Comparison of ENCODE assay signal across 11 mouse cellular contexts in the genomic region with DNA sequence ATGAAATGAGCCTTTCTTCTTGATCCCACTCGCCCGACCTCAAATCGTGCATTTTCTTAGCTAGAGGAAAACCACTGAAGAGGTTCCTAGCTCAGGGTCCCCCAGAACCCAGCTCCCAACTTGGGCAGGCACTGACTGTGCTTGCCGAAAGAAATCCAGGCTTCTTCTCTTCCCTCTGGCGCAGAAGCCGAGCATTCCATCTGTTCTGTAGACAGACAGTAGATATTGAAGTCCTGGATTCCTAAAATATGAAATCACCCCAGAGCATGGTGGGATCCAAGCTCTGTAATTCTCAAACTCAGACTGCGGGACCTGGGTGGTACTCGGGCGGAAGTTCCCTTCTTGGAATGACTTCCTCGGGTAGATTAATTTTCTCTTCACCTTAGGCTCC. TPM values are rescaled to one million over a fixed set of nuclear protein-coding genes. Genes with fewer than 3 reads are reported as not detected.
DNase-seq lines count a peak whose midpoint lies in the region; ATAC-seq lines count a peak whose summit lies in the region.
"Had no signal": no experiment of that assay in that cellular context is flagged by ENCODE, and none has a peak within 500 bp of the region (broad histone marks: within the 10 kb centered on the region; RNA-seq: fewer than 3 reads in every experiment).

No protein-coding gene starts in this region.

- DNase-seq in heart, postnatal 25 days (ENCODE audit: low spot score): no peak
- no peak for DNase-seq in forebrain, embryonic 10.5 days (ENCODE audit: extremely low spot score, low spot score)
- DNase-seq in Muller cell, postnatal 12 days (ENCODE audit: inconsistent ontology term): no peak
- no peak for DNase-seq in layer of hippocampus, postnatal 36 days
- no peak for DNase-seq in right cerebral cortex, adult 18-20 months

- intact Hi-C loops in heart, postnatal 25 days (cut with DNase I): no loop called here

- H3K4me2 ChIP-seq in heart, embryonic 13.5 days: peak overlapping the region; percentile 73
- peak overlapping the region; percentile 57 for H3K4me2 ChIP-seq in hindbrain, embryonic 13.5 days
- H3K4me2 ChIP-seq in midbrain, embryonic 15.5 days: peak overlapping the region; percentile 51

- H3K27ac ChIP-seq in heart, embryonic 13.5 days (replicated peaks): peak overlapping the region; percentile 69
- peak overlapping the region; percentile 74 for H3K27ac ChIP-seq in forebrain, embryonic 10.5 days
- no peak overlapping the region for H3K27ac ChIP-seq in hindbrain, embryonic 13.5 days
- peak overlapping the region; percentile 39; the same call in 1 of the 2 replicates for H3K27ac ChIP-seq in midbrain, embryonic 15.5 days
- H3K27ac ChIP-seq: liver, embryonic 14.5 days had no signal

- 35% methylated on average over 10 of the region's 10 CpGs for WGBS in heart, embryonic 13.5 days
- 55% methylated on average over 10 of the region's 10 CpGs for WGBS in forebrain, embryonic 10.5 days
- WGBS in hindbrain, embryonic 13.5 days: 57% methylated on average over 10 of the region's 10 CpGs
- 49% methylated on average over 10 of the region's 10 CpGs for WGBS in midbrain, embryonic 15.5 days

- peaks cover 3% of the 10 kb centered on the region for H3K27me3 ChIP-seq in heart, embryonic 13.5 days (replicated peaks)
- peaks cover 9% of the 10 kb centered on the region; the same call in 1 of the 2 replicates for H3K27me3 ChIP-seq in forebrain, embryonic 10.5 days (ENCODE audit: poor library complexity, severe bottlenecking)
- no peaks in the 10 kb centered on the region for H3K27me3 ChIP-seq in hindbrain, embryonic 13.5 days
- no peaks in the 10 kb centered on the region for H3K27me3 ChIP-seq in midbrain, embryonic 15.5 days (replicated peaks)

- ATAC-seq in heart, embryonic 13.5 days (ENCODE audit: extremely low read depth, insufficient number of reproducible peaks, low FRiP score, low TSS enrichment): no peak
- ATAC-seq in hindbrain, embryonic 13.5 days (ENCODE audit: low FRiP score): no peak
- no peak for ATAC-seq in midbrain, embryonic 15.5 days (replicated peaks)
- ATAC-seq: CD4-positive, CD25-positive, alpha-beta regulatory T cell, adult 4 months had no signal

- H3K4me3 ChIP-seq in heart, embryonic 13.5 days: peak overlapping the region; percentile 43
- peak overlapping the region; percentile 45; the same call in 1 of the 2 replicates for H3K4me3 ChIP-seq in forebrain, embryonic 10.5 days
- H3K4me3 ChIP-seq in hindbrain, embryonic 13.5 days: no peak overlapping the region
- H3K4me3 ChIP-seq in midbrain, embryonic 15.5 days: no peak overlapping the region

- peak overlapping the region; percentile 20; the same call in 1 of the 2 replicates for H3K9ac ChIP-seq in heart, embryonic 13.5 days
- no peak overlapping the region for H3K9ac ChIP-seq in hindbrain, embryonic 13.5 days
- H3K9ac ChIP-seq in midbrain, embryonic 15.5 days: 0 out of 2 replicates have a peak overlapping the region, but pooled peaks have one; percentile 4
- H3K9ac ChIP-seq: liver, embryonic 14.5 days had no signal

- no peaks in the 10 kb centered on the region for H3K9me3 ChIP-seq in heart, embryonic 13.5 days
- no peaks in the 10 kb centered on the region for H3K9me3 ChIP-seq in forebrain, embryonic 10.5 days
- no peaks in the 10 kb centered on the region for H3K9me3 ChIP-seq in hindbrain, embryonic 13.5 days
- H3K9me3 ChIP-seq in midbrain, embryonic 15.5 days: no peaks in the 10 kb centered on the region

- H3K4me1 ChIP-seq in heart, embryonic 13.5 days: peaks cover 28% of the 10 kb centered on the region
- H3K4me1 ChIP-seq in forebrain, embryonic 10.5 days: peaks cover 49% of the 10 kb centered on the region
- peaks cover 32% of the 10 kb centered on the region for H3K4me1 ChIP-seq in hindbrain, embryonic 13.5 days (replicated peaks)
- peaks cover 31% of the 10 kb centered on the region for H3K4me1 ChIP-seq in midbrain, embryonic 15.5 days

- H3K36me3 ChIP-seq in heart, embryonic 13.5 days: no peaks in the 10 kb centered on the region
- H3K36me3 ChIP-seq in forebrain, embryonic 10.5 days (replicated peaks): no peaks in the 10 kb centered on the region
- no peaks in the 10 kb centered on the region for H3K36me3 ChIP-seq in hindbrain, embryonic 13.5 days
- H3K36me3 ChIP-seq in midbrain, embryonic 15.5 days (replicated peaks): no peaks in the 10 kb centered on the region

RNA-seq across cellular contexts. Expression of a gene that starts 5.0 kb away (rescaled TPM):
- 1.5 and 1.6 TPM in 2 replicates for polyA plus RNA-seq in heart, embryonic 13.5 days (2015; fragmentation: Nextera tagmentation; extraction: Ambion mirVana)
- total RNA-seq in heart, postnatal 25 days (2021): not detected
- polyA plus RNA-seq in forebrain, embryonic 10.5 days (2016; fragmentation: Nextera tagmentation; extraction: Ambion mirVana): 34.7 and 46.8 TPM in 2 replicates
- 294 and 312 TPM in 2 replicates for polyA plus RNA-seq in hindbrain, embryonic 13.5 days (2015; fragmentation: Nextera tagmentation; extraction: Ambion mirVana)
- polyA plus RNA-seq in midbrain, embryonic 15.5 days (2015; fragmentation: Nextera tagmentation; extraction: Ambion mirVana): 320 and 350 TPM in 2 replicates
- total RNA-seq in layer of hippocampus, postnatal 36 days (2021): 100 to 1,000 TPM; 156 to 195 TPM

RNA-seq across cellular contexts. Expression of a gene that starts 7.0 kb away (rescaled TPM):
- polyA plus RNA-seq in heart, embryonic 13.5 days (2015; fragmentation: Nextera tagmentation; extraction: Ambion mirVana): 4.0 and 4.4 TPM in 2 replicates
- total RNA-seq in heart, postnatal 25 days (2021): under 1 TPM in 1 of 2 experiments, not detected in 1; 0.75 TPM
- polyA plus RNA-seq in forebrain, embryonic 10.5 days (2016; fragmentation: Nextera tagmentation; extraction: Ambion mirVana): 6.0 and 6.9 TPM in 2 replicates
- 25.0 and 27.1 TPM in 2 replicates for polyA plus RNA-seq in hindbrain, embryonic 13.5 days (2015; fragmentation: Nextera tagmentation; extraction: Ambion mirVana)
- 20.1 and 21.3 TPM in 2 replicates for polyA plus RNA-seq in midbrain, embryonic 15.5 days (2015; fragmentation: Nextera tagmentation; extraction: Ambion mirVana)
- 1 to 10 TPM; 5.7 to 6.3 TPM for total RNA-seq in layer of hippocampus, postnatal 36 days (2021)
- polyA plus RNA-seq: liver, embryonic 14.5 days had no signal

RNA-seq across cellular contexts. Expression of a gene that starts 29.4 kb away (rescaled TPM):
- polyA plus RNA-seq in heart, embryonic 13.5 days (2015; fragmentation: Nextera tagmentation; extraction: Ambion mirVana): 0.27 and 0.38 TPM in 2 replicates
- not detected for total RNA-seq in heart, postnatal 25 days (2021)
- 0.62 and 0.81 TPM in 2 replicates for polyA plus RNA-seq in forebrain, embryonic 10.5 days (2016; fragmentation: Nextera tagmentation; extraction: Ambion mirVana)
- polyA plus RNA-seq in hindbrain, embryonic 13.5 days (2015; fragmentation: Nextera tagmentation; extraction: Ambion mirVana): 1.0 and 1.5 TPM in 2 replicates
- polyA plus RNA-seq in midbrain, embryonic 15.5 days (2015; fragmentation: Nextera tagmentation; extraction: Ambion mirVana): 1.6 and 1.8 TPM in 2 replicates
- total RNA-seq in layer of hippocampus, postnatal 36 days (2021): not detected
- total RNA-seq: heart, postnatal 36 days had no signal

RNA-seq across cellular contexts. Expression of a gene that starts 30.0 kb away (rescaled TPM):
- 59.8 and 62.9 TPM in 2 replicates for polyA plus RNA-seq in heart, embryonic 13.5 days (2015; fragmentation: Nextera tagmentation; extraction: Ambion mirVana)
- total RNA-seq in heart, postnatal 25 days (2021): 10 to 100 TPM; 70.7 to 70.9 TPM
- 70.9 and 74.5 TPM in 2 replicates for polyA plus RNA-seq in forebrain, embryonic 10.5 days (2016; fragmentation: Nextera tagmentation; extraction: Ambion mirVana)
- 58.8 and 62.2 TPM in 2 replicates for polyA plus RNA-seq in hindbrain, embryonic 13.5 days (2015; fragmentation: Nextera tagmentation; extraction: Ambion mirVana)
- 56.7 and 57.8 TPM in 2 replicates for polyA plus RNA-seq in midbrain, embryonic 15.5 days (2015; fragmentation: Nextera tagmentation; extraction: Ambion mirVana)
- 10 to 100 TPM; 44.7 to 45.3 TPM for total RNA-seq in layer of hippocampus, postnatal 36 days (2021)

Comparison
In these comparisons a context has a peak if more than half of its experiments do, and no peak if none do; other contexts are left out.
1. H3K4me3 ChIP-seq: peak in heart, embryonic 13.5 days (single experiment) and forebrain, embryonic 10.5 days (single experiment); none in hindbrain, embryonic 13.5 days (single experiment) and midbrain, embryonic 15.5 days (single experiment).
2. RNA of a gene that starts 5.0 kb away (polyA plus RNA-seq): 320 to 350 TPM in midbrain, embryonic 15.5 days, 294 to 312 TPM in hindbrain, embryonic 13.5 days and 34.7 to 46.8 TPM in forebrain, embryonic 10.5 days; 1.5 to 1.6 TPM in heart, embryonic 13.5 days; every median in the first group is over 10 times any median in the second.
3. Peak in every context shown above with its lines, with median percentiles within 50 percentile points of each other: H3K4me2 ChIP-seq.